Mouse (Mus musculus): Measurements from ENCODE around the gene Vsx2. TPM values are rescaled to one million over a fixed set of nuclear protein-coding genes. Genes with fewer than 3 reads are reported as not detected.
A peak's percentile ranks its signal among the peaks of the same experiment; 100 is the strongest.

Gene Vsx2
- polyA plus RNA-seq, 1 experiment from 2014 or later: 9.4 TPM

DNA sequence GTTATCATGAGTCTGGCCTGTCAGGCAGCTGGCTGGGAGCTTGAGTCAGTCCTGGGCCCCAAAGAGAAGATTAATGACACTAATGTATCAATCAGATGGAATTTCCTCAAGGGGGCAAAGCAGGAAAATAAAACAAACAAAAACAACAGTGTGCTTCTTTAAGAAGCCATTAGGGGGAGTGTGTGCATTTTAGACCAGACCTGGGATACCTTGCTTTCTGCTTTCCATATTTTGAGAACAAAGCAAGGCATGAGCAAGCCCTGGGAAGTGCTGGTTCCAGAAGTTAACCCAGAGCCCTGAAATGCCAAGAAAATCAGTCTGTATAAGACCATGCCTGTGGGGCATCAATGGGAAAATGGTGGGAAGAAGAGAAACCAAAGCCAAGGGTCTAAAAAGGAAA is 51.4 kb downstream of the Vsx2 start:
- H3K4me3 ChIP-seq: no peak overlapping the region
- H3K36me3 ChIP-seq: no peaks in the 10 kb centered on the region
- no peak overlapping the region for H3K4me2 ChIP-seq (replicated peaks)
- H3K27ac ChIP-seq: no peak overlapping the region
- H3K9ac ChIP-seq: no peak overlapping the region
- no peaks in the 10 kb centered on the region for H3K9me3 ChIP-seq (replicated peaks)
- H3K4me1 ChIP-seq: peaks cover 18% of the 10 kb centered on the region
- peaks cover 13% of the 10 kb centered on the region for H3K27me3 ChIP-seq
- no peak for ATAC-seq (ENCODE audit: low FRiP score)

DNA sequence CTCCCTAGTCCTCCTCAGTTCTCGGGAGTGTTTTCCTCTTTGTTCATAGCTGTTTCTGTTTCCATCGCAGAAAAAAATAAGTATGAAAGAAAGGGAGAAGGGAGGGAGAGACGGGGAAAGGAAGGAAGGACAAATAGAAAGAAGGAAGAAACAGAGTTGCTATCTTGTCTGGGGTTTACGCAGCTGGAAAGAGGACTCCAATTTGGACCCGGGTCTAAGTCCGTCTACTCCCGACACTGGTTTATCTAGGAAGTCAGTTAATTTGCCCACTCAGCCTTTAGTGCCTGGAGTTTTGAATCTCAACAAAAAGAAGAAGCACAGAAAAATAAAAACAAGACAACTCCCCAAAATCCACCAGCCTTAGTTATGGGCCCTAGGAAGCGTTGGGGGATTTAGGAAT is 55.0 kb downstream of the Vsx2 start:
- Histone ChIP-seq H3K4me1 (peaks cover 13% of the 10 kb centered on the region; the same call in 1 of the 2 replicates), H3K4me2 (replicated peaks) (peak overlapping the region; percentile 40; the same call in 1 of the 2 replicates), H3K36me3 (no peaks in the 10 kb centered on the region), H3K27me3 (peaks cover 13% of the 10 kb centered on the region), H3K27ac (no peak overlapping the region), H3K9ac (no peak overlapping the region), H3K9me3 (replicated peaks) (no peaks in the 10 kb centered on the region), H3K4me3 (no peak overlapping the region)
- WGBS: 24% methylated on average over 8 of the region's 8 CpGs
- ATAC-seq (ENCODE audit: low FRiP score): no peak

DNA sequence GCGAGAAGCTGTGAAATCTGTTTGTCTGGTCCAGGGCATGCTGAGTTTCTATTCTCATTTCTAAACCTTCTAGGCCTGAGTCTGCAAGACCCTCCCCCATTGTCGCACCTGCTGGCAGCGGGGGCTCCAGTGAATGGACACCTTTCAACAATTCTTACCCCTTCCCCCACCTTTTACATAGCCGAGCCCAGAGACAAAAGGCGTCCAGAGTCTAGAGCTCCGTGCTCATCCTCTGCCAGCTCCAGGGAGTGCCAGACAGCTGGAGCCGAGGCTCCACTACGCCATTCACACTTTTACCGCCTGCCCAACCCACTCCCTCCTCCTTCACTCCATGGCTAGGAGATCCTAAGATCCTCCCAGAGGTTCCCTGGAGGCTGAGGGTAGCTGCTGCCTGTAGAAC is 55.6 kb downstream of the Vsx2 start:
- peaks cover 13% of the 10 kb centered on the region for H3K27me3 ChIP-seq
- no peak overlapping the region for H3K27ac ChIP-seq
- WGBS: 3% methylated on average over 9 of the region's 9 CpGs
- H3K4me2 ChIP-seq (replicated peaks): peak overlapping the region; percentile 40
- no peaks in the 10 kb centered on the region for H3K36me3 ChIP-seq
- no peak overlapping the region for H3K4me3 ChIP-seq
- H3K4me1 ChIP-seq: peaks cover 13% of the 10 kb centered on the region; the same call in 1 of the 2 replicates
- no peaks in the 10 kb centered on the region for H3K9me3 ChIP-seq (replicated peaks)
- no peak for ATAC-seq (ENCODE audit: low FRiP score)
- no peak overlapping the region for H3K9ac ChIP-seq

DNA sequence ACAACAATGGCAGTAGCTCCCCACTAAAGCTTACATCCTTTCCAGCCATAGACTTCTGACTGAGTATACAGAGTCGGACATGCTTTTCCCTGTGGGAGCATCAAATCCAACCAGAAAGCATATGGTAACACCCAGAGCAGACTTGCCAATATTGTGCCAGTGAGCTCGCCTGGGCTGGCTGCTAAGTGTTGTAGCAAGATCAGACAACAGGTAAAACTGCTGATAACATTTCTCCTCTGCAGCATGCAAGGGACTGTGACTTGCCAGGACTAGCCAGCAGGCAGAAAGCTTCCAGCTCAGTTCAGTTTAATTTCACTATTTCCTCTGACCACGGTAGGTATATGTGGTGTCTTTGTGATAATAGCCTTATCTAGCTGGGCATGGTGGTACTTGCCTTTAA is 62.3 kb downstream of the Vsx2 start:
- no peaks in the 10 kb centered on the region for H3K27me3 ChIP-seq
- H3K36me3 ChIP-seq: no peaks in the 10 kb centered on the region
- no peak overlapping the region for H3K9ac ChIP-seq
- no peaks in the 10 kb centered on the region for H3K4me1 ChIP-seq
- no peak overlapping the region for H3K4me3 ChIP-seq
- no peaks in the 10 kb centered on the region for H3K9me3 ChIP-seq (replicated peaks)
- H3K27ac ChIP-seq: no peak overlapping the region
- no peak for ATAC-seq (ENCODE audit: low FRiP score)
- 80% methylated on average over 3 of the region's 3 CpGs for WGBS
- no peak overlapping the region for H3K4me2 ChIP-seq (replicated peaks)

DNA sequence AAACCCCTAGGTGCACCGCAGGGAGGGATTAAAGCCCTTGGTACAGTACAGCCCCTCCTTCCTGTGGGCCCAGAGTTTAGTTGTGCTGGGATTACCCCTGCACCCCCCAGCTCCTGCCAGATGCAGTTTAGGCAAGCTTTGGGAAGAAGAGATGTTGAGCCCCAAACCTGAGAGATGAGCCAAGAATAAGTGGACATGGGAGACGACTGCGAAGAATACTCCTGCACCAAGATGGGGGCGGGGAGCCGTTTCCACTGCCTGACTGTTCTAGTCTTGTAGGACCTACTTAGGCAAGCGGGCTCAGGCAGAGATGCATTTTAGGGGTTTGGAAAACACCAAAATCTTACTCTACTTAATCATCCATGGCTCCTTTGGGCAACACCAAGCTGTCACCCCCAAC is 70.7 kb downstream of the Vsx2 start:
- Histone ChIP-seq H3K4me2 (replicated peaks) (no peak overlapping the region), H3K27me3 (peaks cover 55% of the 10 kb centered on the region), H3K9me3 (replicated peaks) (no peaks in the 10 kb centered on the region), H3K27ac (no peak overlapping the region), H3K4me3 (no peak overlapping the region), H3K4me1 (no peaks in the 10 kb centered on the region), H3K9ac (no peak overlapping the region), H3K36me3 (no peaks in the 10 kb centered on the region)
- no peak for ATAC-seq (ENCODE audit: low FRiP score)
- 7% methylated on average over 6 of the region's 6 CpGs for WGBS

DNA sequence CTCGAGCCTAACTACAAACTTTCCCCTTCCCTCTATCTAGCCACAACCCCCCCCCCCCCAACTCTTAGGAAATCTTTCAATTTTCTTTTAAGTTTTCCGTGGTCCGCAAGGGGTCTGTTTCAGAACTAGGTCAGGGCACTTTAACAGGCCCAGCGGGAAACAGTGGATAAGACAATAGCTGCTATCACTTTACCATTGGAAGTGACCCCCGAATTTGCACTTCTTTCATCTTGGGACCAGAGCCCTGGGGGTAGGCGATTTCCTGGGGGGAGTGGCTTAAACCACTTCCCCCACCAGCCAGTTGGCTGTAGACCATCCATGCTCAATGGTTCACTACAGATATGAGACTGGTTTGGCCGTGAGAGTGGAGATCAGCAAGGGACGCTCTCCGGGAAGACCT is 71.1 kb downstream of the Vsx2 start, which contains the start of gene Vrtn:
Gene Vrtn, plus strand, starts transcription at position 366 of the 400 bp plus-strand sequence.
- H3K9ac ChIP-seq: no peak within 1 kb of the TSS
- no peak for ATAC-seq (ENCODE audit: low FRiP score)
- H3K27me3 ChIP-seq: peaks cover 55% of the 10 kb centered on the region
- H3K27ac ChIP-seq: no peak within 1 kb of the TSS
- H3K4me3 ChIP-seq: no peak within 1 kb of the TSS
- WGBS: 8% methylated on average over 9 of the region's 9 CpGs
- no peaks in the 10 kb centered on the region for H3K36me3 ChIP-seq
- no peaks in the 10 kb centered on the region for H3K4me1 ChIP-seq
- no peak within 1 kb of the TSS for H3K4me2 ChIP-seq (replicated peaks)
- H3K9me3 ChIP-seq (replicated peaks): no peaks in the 10 kb centered on the region

Other genes with a start within 250 kb of the Vsx2 start
- gene Coq6, start 208.1 kb upstream of the Vsx2 start, polyA plus RNA-seq (2016; fragmentation: Nextera tagmentation; extraction: Ambion mirVana): 34.6 and 37.5 TPM in 2 replicates
- 13.6 and 15.8 TPM in 2 replicates for gene Fam161b, start 207.9 kb upstream of the Vsx2 start, polyA plus RNA-seq (2016; fragmentation: Nextera tagmentation; extraction: Ambion mirVana)
- 11.9 and 12.3 TPM in 2 replicates for gene Entpd5, start 160.7 kb upstream of the Vsx2 start, polyA plus RNA-seq (2016; fragmentation: Nextera tagmentation; extraction: Ambion mirVana)
- 1.2 and 2.6 TPM in 2 replicates for gene Bbof1, start 160.7 kb upstream of the Vsx2 start, polyA plus RNA-seq (2016; fragmentation: Nextera tagmentation; extraction: Ambion mirVana)
- gene Rnf113a2, start 152.6 kb upstream of the Vsx2 start, polyA plus RNA-seq (2016; fragmentation: Nextera tagmentation; extraction: Ambion mirVana): 29.2 and 29.9 TPM in 2 replicates
- gene Aldh6a1, start 118.8 kb upstream of the Vsx2 start, polyA plus RNA-seq (2016; fragmentation: Nextera tagmentation; extraction: Ambion mirVana): 32.6 and 33.9 TPM in 2 replicates
- 31.1 and 31.8 TPM in 2 replicates for gene Lin52, start 118.3 kb upstream of the Vsx2 start, polyA plus RNA-seq (2016; fragmentation: Nextera tagmentation; extraction: Ambion mirVana)
- gene Abcd4, start 47.7 kb downstream of the Vsx2 start, polyA plus RNA-seq (2016; fragmentation: Nextera tagmentation; extraction: Ambion mirVana): 13.7 and 17.1 TPM in 2 replicates
- not detected in 2 replicates for gene Vrtn, start 71.3 kb downstream of the Vsx2 start, polyA plus RNA-seq (2016; fragmentation: Nextera tagmentation; extraction: Ambion mirVana)
- gene Syndig1l, start 129.1 kb downstream of the Vsx2 start, polyA plus RNA-seq (2016; fragmentation: Nextera tagmentation; extraction: Ambion mirVana): 1.7 and 2.3 TPM in 2 replicates
- 78.8 and 79.5 TPM in 2 replicates for gene Npc2, start 203.4 kb downstream of the Vsx2 start, polyA plus RNA-seq (2016; fragmentation: Nextera tagmentation; extraction: Ambion mirVana)
- 135 and 147 TPM in 2 replicates for gene Isca2, start 203.5 kb downstream of the Vsx2 start, polyA plus RNA-seq (2016; fragmentation: Nextera tagmentation; extraction: Ambion mirVana)